Mouse (Mus musculus) right cerebral cortex, postnatal 25 days (tissue): ENCODE measurements around the gene Ascl2.
A peak's percentile ranks its signal among the peaks of the same experiment; 100 is the strongest.

Source experiments
- DNase-seq: peaks from one replicate; pipeline ENCODE4 v3.0.0; 2022

Ascl2 gene

GRCm38 (mm10) chr7:142997403-142998150, 28.5 kb upstream of the Ascl2 start:
- no peak for DNase-seq

GRCm38 (mm10) chr7:142996998-142997397, 27.9 kb upstream of the Ascl2 start:
- no peak for DNase-seq

GRCm38 (mm10) chr7:142995630-142996338, 26.7 kb upstream of the Ascl2 start:
- no peak for DNase-seq

GRCm38 (mm10) chr7:142995004-142995403, 25.9 kb upstream of the Ascl2 start:
- DNase-seq, result no peak

- DNase-seq, result no peak
Observed at GRCm38 (mm10) chr7:142987718-142988117, 18.7 kb upstream of the Ascl2 start.

GRCm38 (mm10) chr7:142985146-142985545, 16.1 kb upstream of the Ascl2 start:
- DNase-seq, result no peak

GRCm38 (mm10) chr7:142981908-142982307, 12.8 kb upstream of the Ascl2 start:
- no peak for DNase-seq

GRCm38 (mm10) chr7:142967884-142968808, 918 bp downstream of the Ascl2 start:
- peak; percentile 74 for DNase-seq

GRCm38 (mm10) chr7:142967414-142967883, 1.6 kb downstream of the Ascl2 start:
- DNase-seq, result peak; percentile 16

GRCm38 (mm10) chr7:142959752-142960151, 9.3 kb downstream of the Ascl2 start:
- no peak for DNase-seq

- DNase-seq, result no peak
Observed at GRCm38 (mm10) chr7:142958817-142959216, 10.2 kb downstream of the Ascl2 start.

GRCm38 (mm10) chr7:142956018-142956417, 13.0 kb downstream of the Ascl2 start:
- no peak for DNase-seq

GRCm38 (mm10) chr7:142949568-142949967, 19.5 kb downstream of the Ascl2 start:
- DNase-seq, result no peak

GRCm38 (mm10) chr7:142937631-142938030, 31.4 kb downstream of the Ascl2 start:
- no peak for DNase-seq

- no peak for DNase-seq
Observed at GRCm38 (mm10) chr7:142935708-142936107, 33.4 kb downstream of the Ascl2 start.

GRCm38 (mm10) chr7:142932469-142932868, 36.6 kb downstream of the Ascl2 start:
- no peak for DNase-seq

- DNase-seq, result no peak
Observed at GRCm38 (mm10) chr7:142931028-142931427, 38.0 kb downstream of the Ascl2 start, which contains the start of gene Th. Th (minus strand) TSS chr7:142931128.

GRCm38 (mm10) chr7:142929516-142929915, 39.5 kb downstream of the Ascl2 start:
- DNase-seq, result no peak

- no peak for DNase-seq
Observed at GRCm38 (mm10) chr7:142927293-142927692, 41.8 kb downstream of the Ascl2 start.

GRCm38 (mm10) chr7:142918641-142919628, 50.1 kb downstream of the Ascl2 start:
- DNase-seq, result peak; percentile 65

- DNase-seq, result no peak
Observed at GRCm38 (mm10) chr7:142917659-142918058, 51.4 kb downstream of the Ascl2 start.
